Mouse (Mus musculus): ENCODE results near the gene Mkrn3.

DNA sequence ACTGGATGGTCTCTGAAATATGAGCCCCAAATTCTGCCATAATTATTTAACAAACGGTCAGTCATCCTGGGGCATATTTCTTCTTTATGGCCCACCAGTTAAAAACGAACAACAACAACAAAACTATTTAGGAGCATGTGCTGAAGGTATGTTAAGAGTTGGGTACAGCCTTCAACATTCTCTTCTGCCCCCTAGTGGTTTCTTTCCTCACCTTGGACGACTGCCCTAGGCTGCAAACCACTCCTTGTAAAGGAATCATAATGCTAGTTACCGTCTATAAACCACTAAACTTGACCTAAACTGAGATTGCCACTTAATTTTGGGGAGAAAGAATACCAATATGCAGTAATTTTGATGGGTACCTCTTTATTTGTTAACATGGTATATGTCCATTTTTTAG lies 44.3 kb downstream of the Mkrn3 start:
- TF ChIP-seq GATA1 (IDR thresholded peaks at IDR 0.05; ENCODE audit: borderline replicate concordance, low read length) (no peak), FLI1 (IDR thresholded peaks at IDR 0.05; ENCODE audit: low read length) (no peak)
